Mouse (Mus musculus) G1E-ER4 (cell line): Measurements from ENCODE around the gene Gba2. TPM values are rescaled to one million over a fixed set of nuclear protein-coding genes. Genes with fewer than 3 reads are reported as not detected.

Experiments
- GATA1 ChIP-seq: IDR thresholded peaks from one replicate; pipeline ENCODE4 v1.8.0; 2012; ENCODE audit warnings: low read length, inconsistent platforms
- polyA plus RNA-seq: library from polyadenylated mRNA; stranded (reverse); fragments of >175 nt; gene quantifications from 2 replicates; pipeline ENCODE4 v1.2.3, GENCODE M21; 2012

Gba2 gene
- polyA plus RNA-seq, 1 experiment, result 13.5 TPM

- TF ChIP-seq GATA1, result no peak
Measured at GRCm38 (mm10) chr4:43533270-43533669, 45.4 kb downstream of the Gba2 start.

- TF ChIP-seq GATA1, result no peak
Measured at GRCm38 (mm10) chr4:43530581-43530980, 48.1 kb downstream of the Gba2 start.

GRCm38 (mm10) chr4:43530081-43530501, 48.6 kb downstream of the Gba2 start:
- no peak for TF ChIP-seq GATA1

GRCm38 (mm10) chr4:43528487-43528886, 50.2 kb downstream of the Gba2 start:
- TF ChIP-seq GATA1, result no peak

- no peak for TF ChIP-seq GATA1
Measured at GRCm38 (mm10) chr4:43527880-43528279, 50.8 kb downstream of the Gba2 start.

GRCm38 (mm10) chr4:43519956-43520355, 58.7 kb downstream of the Gba2 start:
- TF ChIP-seq GATA1, result no peak

GRCm38 (mm10) chr4:43519551-43519950, 59.1 kb downstream of the Gba2 start:
- TF ChIP-seq GATA1, result no peak

Other genes starting within 250 kb of the Gba2 start
- 1.1 and 1.2 TPM in 2 replicates for gene Rusc2, start 196.9 kb downstream of the Gba2 start, polyA plus RNA-seq
- gene Fam166b, start 149.7 kb downstream of the Gba2 start, polyA plus RNA-seq, result not detected in 2 replicates
- gene Tesk1, start 136.9 kb downstream of the Gba2 start, polyA plus RNA-seq, result 54.2 and 56.9 TPM in 2 replicates
- gene Cd72, start 124.2 kb downstream of the Gba2 start, polyA plus RNA-seq, result not detected in 2 replicates
- not detected in 2 replicates for gene Sit1, start 95.1 kb downstream of the Gba2 start, polyA plus RNA-seq
- 69.1 and 82.1 TPM in 2 replicates for gene Ccdc107, start 86.0 kb downstream of the Gba2 start, polyA plus RNA-seq
- 14.1 and 17.4 TPM in 2 replicates for gene Arhgef39, start 79.2 kb downstream of the Gba2 start, polyA plus RNA-seq
- not detected in 2 replicates for gene Car9, start 71.9 kb downstream of the Gba2 start, polyA plus RNA-seq
- gene Tpm2, start 55.1 kb downstream of the Gba2 start, polyA plus RNA-seq, result not detected in 2 replicates
- 1.6 and 2.6 TPM in 2 replicates for gene Creb3, start 16.5 kb downstream of the Gba2 start, polyA plus RNA-seq
- gene Tln1, start 16.2 kb downstream of the Gba2 start, polyA plus RNA-seq, result 169 and 178 TPM in 2 replicates
- gene Rgp1, start 158 bp downstream of the Gba2 start, polyA plus RNA-seq, result 31.2 and 129 TPM in 2 replicates
- not detected in 2 replicates for gene Msmp, start 5.6 kb upstream of the Gba2 start, polyA plus RNA-seq
- 0.11 TPM in 2 replicates for gene Npr2, start 53.1 kb upstream of the Gba2 start, polyA plus RNA-seq
- not detected in 2 replicates for gene Spag8, start 74.7 kb upstream of the Gba2 start, polyA plus RNA-seq
- 45.3 and 51.0 TPM in 2 replicates for gene Hint2, start 77.6 kb upstream of the Gba2 start, polyA plus RNA-seq
- gene Tmem8b, start 90.1 kb upstream of the Gba2 start, polyA plus RNA-seq, result 3.2 and 3.4 TPM in 2 replicates
- 0.01 and 0.02 TPM in 2 replicates for gene Fam221b, start 90.3 kb upstream of the Gba2 start, polyA plus RNA-seq
- not detected in 2 replicates for gene Olfr70, start 121.9 kb upstream of the Gba2 start, polyA plus RNA-seq
- gene Olfr71, start 131.4 kb upstream of the Gba2 start, polyA plus RNA-seq, result not detected in 2 replicates
- gene Hrct1, start 148.3 kb upstream of the Gba2 start, polyA plus RNA-seq, result not detected in 2 replicates
- gene Spaar, start 151.2 kb upstream of the Gba2 start, polyA plus RNA-seq, result not detected in 2 replicates
- not detected in 2 replicates for gene Olfr159, start 192.1 kb upstream of the Gba2 start, polyA plus RNA-seq
- gene Olfr156, start 245.0 kb upstream of the Gba2 start, polyA plus RNA-seq, result not detected in 2 replicates